Mouse (Mus musculus) embryonic fibroblast, embryonic 13.5 days (primary cell): ENCODE data around the gene Adamts2. TPM values are rescaled to one million over a fixed set of nuclear protein-coding genes. Genes with fewer than 3 reads are reported as not detected.

Source experiments
- H3K27ac ChIP-seq: 2 replicates; pipeline ENCODE4 v1.5.1; 2012; ENCODE audit warnings: low read length, control low read depth, inconsistent platforms; ENCODE audit not compliant: insufficient read depth
- H3K4me1 ChIP-seq: 2 replicates; pipeline ENCODE4 v1.6.1; 2011; ENCODE audit warnings: low read length; ENCODE audit not compliant: control insufficient read depth, insufficient read depth
- H3K4me3 ChIP-seq: 2 replicates; pipeline ENCODE4 v1.5.1; 2011; ENCODE audit warnings: mild to moderate bottlenecking, control low read depth, low read length; ENCODE audit not compliant: insufficient read depth
- CTCF ChIP-seq: IDR thresholded peaks from 2 replicates; pipeline ENCODE4 v1.5.1; 2011; ENCODE audit warnings: mild to moderate bottlenecking, control low read depth, low read length, moderate library complexity, borderline replicate concordance; ENCODE audit not compliant: insufficient read depth
- POLR2A ChIP-seq: IDR thresholded peaks from 2 replicates; pipeline ENCODE4 v1.6.1; 2011; ENCODE audit warnings: low read depth, mild to moderate bottlenecking, control low read depth, low read length, moderate library complexity
- polyA plus RNA-seq: library from polyadenylated mRNA; stranded (reverse); fragments of >200 nt; gene quantifications from 2 replicates; pipeline ENCODE4 v1.2.4, GENCODE M21; 2011; ENCODE audit warnings: low read depth; ENCODE audit not compliant: missing spikeins, insufficient read length

The Adamts2 gene
- polyA plus RNA-seq, 1 experiment = 25.6 TPM

DNA sequence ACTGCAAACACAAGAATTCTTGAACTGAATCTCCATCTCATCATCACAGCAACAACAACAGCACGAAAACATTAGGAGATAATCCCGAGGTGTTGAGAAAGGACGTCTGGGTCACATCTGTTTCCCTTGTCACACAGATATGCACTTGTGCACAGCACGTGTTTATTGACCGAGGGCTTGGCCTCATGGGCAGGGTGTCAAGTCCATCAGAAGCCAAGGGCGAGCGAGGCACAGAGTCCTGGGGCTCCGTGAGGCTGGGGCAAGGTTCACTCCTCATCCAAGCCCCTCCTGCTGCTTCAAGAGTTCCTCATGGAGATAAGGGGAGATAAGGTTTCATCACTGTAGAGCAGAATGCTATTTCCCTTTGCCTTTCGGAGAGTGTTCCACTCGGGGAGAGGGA is 137.6 kb downstream of the Adamts2 start:
- no peak overlapping the region for H3K4me3 ChIP-seq
- TF ChIP-seq POLR2A = no peak
- TF ChIP-seq CTCF = no peak
- no peaks in the 10 kb centered on the region for H3K4me1 ChIP-seq
- H3K27ac ChIP-seq = no peak overlapping the region

DNA sequence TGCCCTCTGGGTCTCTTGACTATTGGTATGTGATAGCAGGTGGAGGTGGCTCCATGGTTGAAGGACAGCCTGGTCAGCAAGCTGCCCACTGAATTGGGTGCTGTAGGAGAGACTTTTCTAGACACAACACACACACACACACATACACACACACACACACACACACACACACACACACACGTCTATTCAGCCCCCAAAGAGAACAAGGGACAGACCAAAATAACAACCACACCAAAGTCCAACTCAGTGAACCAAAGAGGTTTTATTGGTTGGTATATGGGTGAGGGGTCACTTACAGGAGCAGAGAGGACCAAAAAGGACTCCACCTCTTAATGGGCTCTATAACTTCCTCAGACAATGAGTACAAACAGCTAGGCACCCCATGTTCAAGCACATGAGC is 140.3 kb downstream of the Adamts2 start:
- H3K4me1 ChIP-seq = no peaks in the 10 kb centered on the region
- H3K27ac ChIP-seq = no peak overlapping the region
- no peak overlapping the region for H3K4me3 ChIP-seq
- TF ChIP-seq POLR2A (no peak), CTCF (no peak)

DNA sequence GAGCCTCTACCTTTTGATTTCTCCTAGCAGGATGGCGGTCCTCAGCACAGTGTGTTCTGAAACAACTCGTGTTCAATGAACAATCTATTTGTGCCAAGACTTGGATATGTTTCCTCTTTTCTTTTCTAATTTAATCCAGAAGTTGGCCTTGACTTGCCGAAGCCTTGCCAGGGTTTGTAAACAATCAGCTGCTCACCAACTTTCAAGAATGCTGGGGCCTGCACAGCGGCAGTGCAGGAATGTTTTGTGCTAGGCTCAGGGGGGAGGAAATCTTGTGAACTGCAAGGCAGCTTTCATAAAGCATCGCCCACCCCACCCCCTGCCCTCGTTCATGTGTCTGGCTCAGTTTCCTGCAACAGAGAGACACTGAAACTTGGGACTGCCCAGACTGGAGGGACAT is 143.1 kb downstream of the Adamts2 start:
- TF ChIP-seq POLR2A = no peak
- no peak for TF ChIP-seq CTCF
- Histone ChIP-seq H3K27ac (no peak overlapping the region), H3K4me1 (no peaks in the 10 kb centered on the region), H3K4me3 (no peak overlapping the region)

DNA sequence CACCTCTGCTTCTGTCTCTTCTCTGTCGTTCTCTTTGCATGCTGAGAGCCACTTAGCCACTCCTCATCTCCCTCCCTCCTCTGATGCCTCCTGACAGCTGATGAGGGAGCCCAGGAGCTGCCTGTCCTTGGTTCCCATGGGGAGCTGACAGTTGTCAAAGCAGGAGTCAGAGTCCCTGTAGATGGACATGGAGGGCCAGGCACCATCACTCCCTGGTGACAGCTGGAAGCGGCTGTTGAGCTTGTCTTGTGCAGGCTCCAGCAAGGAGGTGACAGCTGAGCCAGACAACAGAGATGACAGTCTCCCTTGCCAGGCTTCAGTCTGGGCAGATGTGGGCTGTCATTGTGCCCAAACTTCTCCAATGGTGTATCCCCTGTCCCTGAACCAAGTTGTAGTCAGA is 144.6 kb downstream of the Adamts2 start:
- no peak for TF ChIP-seq CTCF
- no peak for TF ChIP-seq POLR2A
- no peak overlapping the region for H3K4me3 ChIP-seq
- no peaks in the 10 kb centered on the region for H3K4me1 ChIP-seq
- H3K27ac ChIP-seq = no peak overlapping the region

DNA sequence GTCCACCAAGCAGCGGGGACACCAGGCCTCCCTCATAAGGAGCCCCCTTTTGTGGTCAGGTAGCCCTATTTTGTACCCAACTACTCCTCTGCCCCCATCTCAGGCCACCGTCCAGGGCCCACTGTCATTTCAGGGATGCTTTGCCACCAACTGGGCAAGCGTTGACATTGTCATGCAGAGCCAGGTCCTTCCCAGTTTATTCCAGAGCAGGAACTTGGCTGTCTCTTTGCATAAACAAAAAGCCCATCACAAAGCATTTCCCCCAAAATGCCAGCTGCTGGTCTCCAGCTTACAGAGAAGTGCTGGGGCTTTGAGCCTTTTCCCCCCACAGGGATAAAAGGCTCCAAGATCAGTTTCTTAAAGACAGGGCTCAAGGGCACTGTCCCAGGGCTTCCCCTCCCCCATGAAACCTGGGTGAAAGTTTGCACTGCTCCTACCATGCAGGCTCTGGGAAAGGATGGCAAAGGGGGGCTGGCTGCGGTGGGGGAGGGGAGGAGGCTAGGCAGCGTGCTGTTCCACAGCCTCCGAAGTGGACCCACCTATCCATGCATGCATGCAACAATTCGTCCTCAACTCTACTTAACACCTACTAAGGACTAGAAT is 149.2 kb downstream of the Adamts2 start:
- TF ChIP-seq POLR2A (no peak), CTCF (no peak)
- Histone ChIP-seq H3K4me1 (no peaks in the 10 kb centered on the region), H3K4me3 (no peak overlapping the region), H3K27ac (no peak overlapping the region)

- no peak for TF ChIP-seq POLR2A
- TF ChIP-seq CTCF = no peak
- no peak overlapping the region for H3K27ac ChIP-seq
- H3K4me1 ChIP-seq = no peaks in the 10 kb centered on the region
- no peak overlapping the region for H3K4me3 ChIP-seq
Observed at GRCm38 (mm10) chr11:50757741-50758140, 155.9 kb downstream of the Adamts2 start.

- no peaks in the 10 kb centered on the region for H3K4me1 ChIP-seq
- TF ChIP-seq POLR2A (no peak), CTCF (no peak)
- H3K4me3 ChIP-seq = no peak overlapping the region
- no peak overlapping the region for H3K27ac ChIP-seq
Observed at GRCm38 (mm10) chr11:50766461-50766860, 164.6 kb downstream of the Adamts2 start.

DNA sequence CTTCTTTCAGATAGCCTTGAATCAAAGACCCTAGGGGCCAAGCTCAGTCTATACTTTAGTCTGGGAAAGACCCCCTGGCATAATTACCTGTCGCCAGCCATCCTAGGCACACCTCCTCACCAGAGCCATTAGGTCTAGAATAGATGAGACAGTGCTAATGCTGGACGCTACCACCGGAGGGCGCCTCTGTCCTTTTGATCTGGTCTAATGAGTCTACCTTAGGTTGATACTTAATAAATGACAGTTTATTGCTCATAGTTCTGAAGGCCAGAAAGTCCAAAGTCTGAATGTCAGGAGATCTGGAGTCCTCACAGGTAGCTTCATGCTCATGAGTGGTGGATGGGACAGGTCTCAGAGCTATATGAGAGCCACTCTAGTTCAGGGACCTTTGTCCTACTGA is 165.2 kb downstream of the Adamts2 start:
- Histone ChIP-seq H3K27ac (no peak overlapping the region), H3K4me1 (no peaks in the 10 kb centered on the region)
- TF ChIP-seq POLR2A (no peak), CTCF (0 out of 2 replicates have a peak, but pooled peaks have one; percentile 15)

GRCm38 (mm10) chr11:50768995-50769749 is 167.3 kb downstream of the Adamts2 start:
- H3K4me3 ChIP-seq = no peak overlapping the region
- no peak overlapping the region for H3K27ac ChIP-seq
- TF ChIP-seq CTCF (peak; percentile 91), POLR2A (no peak)
- no peaks in the 10 kb centered on the region for H3K4me1 ChIP-seq

More for the DNA sequence above, 165.2 kb downstream of the Adamts2 start:
- H3K4me3 ChIP-seq = no peak overlapping the region

DNA sequence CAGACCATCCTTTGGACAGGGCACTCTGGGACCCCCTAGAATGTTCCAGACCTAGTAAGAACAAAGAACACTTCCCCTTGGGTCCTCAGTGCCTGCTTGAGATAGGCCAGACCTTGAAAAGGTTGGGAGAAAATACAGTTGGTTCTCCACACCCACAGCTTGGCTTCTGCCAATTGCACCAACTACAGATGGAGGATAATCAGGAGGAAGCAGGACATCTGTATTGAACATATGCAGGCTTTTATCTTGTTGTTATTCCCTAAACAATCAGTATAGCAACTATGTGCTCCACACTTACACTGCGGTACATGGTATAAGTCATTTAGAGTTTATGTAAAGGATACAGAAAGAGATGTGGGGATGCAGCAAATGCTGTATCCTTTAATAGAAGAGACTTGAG is 169.1 kb downstream of the Adamts2 start:
- Histone ChIP-seq H3K4me1 (no peaks in the 10 kb centered on the region), H3K27ac (no peak overlapping the region), H3K4me3 (no peak overlapping the region)
- no peak for TF ChIP-seq CTCF
- no peak for TF ChIP-seq POLR2A

DNA sequence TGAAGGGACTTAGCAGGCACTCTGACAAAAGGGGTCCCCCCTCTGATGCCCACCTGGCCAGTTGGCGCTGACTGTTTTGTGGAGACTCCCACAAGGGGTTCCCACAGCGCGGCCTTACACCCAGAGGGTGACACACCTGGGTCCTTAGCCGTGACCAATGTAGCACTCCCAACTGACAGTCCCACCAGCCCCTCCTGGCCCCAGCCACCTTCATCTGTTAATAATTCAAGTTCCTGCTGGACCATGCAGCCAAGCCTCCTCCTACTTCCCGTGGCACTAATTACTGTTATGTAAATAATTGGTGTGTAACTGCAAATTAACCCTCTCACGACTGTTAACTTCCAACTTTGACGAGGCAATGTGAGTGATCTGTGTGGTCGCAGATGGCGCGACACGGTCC is 195.8 kb downstream of the Adamts2 start:
- Histone ChIP-seq H3K4me1 (no peaks in the 10 kb centered on the region), H3K27ac (no peak overlapping the region), H3K4me3 (no peak overlapping the region)
- no peak for TF ChIP-seq POLR2A
- no peak for TF ChIP-seq CTCF

GRCm38 (mm10) chr11:50798836-50799235 is 197.0 kb downstream of the Adamts2 start:
- Histone ChIP-seq H3K4me1 (no peaks in the 10 kb centered on the region), H3K4me3 (no peak overlapping the region), H3K27ac (no peak overlapping the region)
- TF ChIP-seq CTCF (no peak), POLR2A (no peak)
